ENCODE assay signal across 8 mouse cellular contexts in genomic region chr4:94517631-94518030, GRCm38 (mm10). TPM values are rescaled to one million over a fixed set of nuclear protein-coding genes. Genes with fewer than 3 reads are reported as not detected.
DNase-seq lines count a peak whose midpoint lies in the region; ATAC-seq and TF ChIP-seq lines count a peak whose summit lies in the region.

No protein-coding gene starts in this region.

- DNase-seq in kidney, adult 2 months, result peak; percentile 20
- peak; percentile 87 for DNase-seq in MEL (ENCODE audit: low read depth, low spot score)
- peak; percentile 47 for DNase-seq in c-Kit-positive CD71-positive TER-119-negative erythroid progenitor cells, embryonic 14.5 days (ENCODE audit: low read depth)
- DNase-seq in gastrocnemius, adult 2 months, result peak; percentile 55
- DNase-seq in left cerebral cortex, adult 2 months (ENCODE audit: extremely low spot score in 1 of 2, low spot score in 2 of 2), result peak; percentile 44 to 63
- peak; percentile 30 for DNase-seq in neural tube, embryonic 11.5 days (ENCODE audit: low spot score)

- TF ChIP-seq EP300 in MEL (IDR thresholded peaks at IDR 0.05; ENCODE audit: low read depth in 1 of 2, low read length in 2 of 2), result no peak

- H3K79me2 ChIP-seq in MEL (ENCODE audit: control insufficient read depth, insufficient read depth, low read length, poor library complexity), result no peaks in the 10 kb centered on the region; the same call in 1 of the 2 replicates

- no peak overlapping the region for H3K4me3 ChIP-seq in kidney, adult 2 months (ENCODE audit: insufficient read depth, low read depth, low read length)
- H3K4me3 ChIP-seq in kidney, embryonic 14.5 days (ENCODE audit: low read length), result no peak overlapping the region
- H3K4me3 ChIP-seq in MEL (ENCODE audit: control insufficient read depth in 1 of 2, insufficient read depth in 1 of 2, low read depth in 2 of 2, low read length in 2 of 2), result no peak overlapping the region
- no peak overlapping the region for H3K4me3 ChIP-seq in gastrocnemius, adult 2 months
- H3K4me3 ChIP-seq in left cerebral cortex, adult 2 months, result no peak overlapping the region
- no peak overlapping the region for H3K4me3 ChIP-seq in neural tube, embryonic 11.5 days (ENCODE audit: low read depth, low read length)

- whole genome bisulfite sequencing in kidney, adult 2 months, result 65% methylated on average over 4 of the region's 4 CpGs
- WGBS in kidney, embryonic 14.5 days, result 58% methylated on average over 4 of the region's 4 CpGs
- WGBS in neural tube, embryonic 11.5 days, result 68% methylated on average over 4 of the region's 4 CpGs

- ATAC-seq in kidney, embryonic 14.5 days (ENCODE audit: low FRiP score, low TSS enrichment), result no peak
- no peak for ATAC-seq in neural tube, embryonic 11.5 days (ENCODE audit: insufficient read depth, low FRiP score, low TSS enrichment)
- ATAC-seq in monocyte, adult 5-6 weeks (replicated peaks; ENCODE audit: insufficient number of reproducible peaks, low FRiP score, low TSS enrichment, poor library complexity, severe bottlenecking), result no peak

- peak; percentile 84 for TF ChIP-seq RAD21 in MEL (IDR thresholded peaks at IDR 0.05; ENCODE audit: low read depth, low read length)

- H3K9ac ChIP-seq in kidney, embryonic 14.5 days (ENCODE audit: low read depth, low read length), result no peak overlapping the region
- H3K9ac ChIP-seq in MEL (ENCODE audit: control insufficient read depth, low read depth, low read length, poor library complexity, severe bottlenecking), result no peak overlapping the region
- H3K9ac ChIP-seq in neural tube, embryonic 11.5 days (ENCODE audit: low read length), result no peak overlapping the region

- no peaks in the 10 kb centered on the region for H3K4me1 ChIP-seq in kidney, adult 2 months (ENCODE audit: control insufficient read depth, insufficient read depth, low read length)
- H3K4me1 ChIP-seq in kidney, embryonic 14.5 days (ENCODE audit: control insufficient read depth, insufficient read depth, low read length), result no peaks in the 10 kb centered on the region
- H3K4me1 ChIP-seq in MEL (ENCODE audit: control insufficient read depth in 1 of 2, insufficient read depth in 2 of 2, low read length in 2 of 2), result no peaks in the 10 kb centered on the region
- no peaks in the 10 kb centered on the region for H3K4me1 ChIP-seq in neural tube, embryonic 11.5 days (ENCODE audit: control insufficient read depth, insufficient read depth, low read length)

- no peaks in the 10 kb centered on the region for H3K9me3 ChIP-seq in kidney, embryonic 14.5 days (ENCODE audit: control insufficient read depth, low read length)
- H3K9me3 ChIP-seq in MEL (replicated peaks; ENCODE audit: insufficient read depth, low read length), result no peaks in the 10 kb centered on the region
- no peaks in the 10 kb centered on the region for H3K9me3 ChIP-seq in neural tube, embryonic 11.5 days (ENCODE audit: control insufficient read depth, low read length)

- H3K27me3 ChIP-seq in kidney, adult 2 months (replicated peaks; ENCODE audit: control insufficient read depth, insufficient read depth, low read length), result no peaks in the 10 kb centered on the region
- H3K27me3 ChIP-seq in kidney, embryonic 14.5 days (ENCODE audit: control insufficient read depth, insufficient read depth, low read length), result no peaks in the 10 kb centered on the region
- H3K27me3 ChIP-seq in MEL (ENCODE audit: control insufficient read depth in 1 of 2, insufficient read depth in 2 of 2, low read length in 2 of 2), result no peaks in the 10 kb centered on the region
- H3K27me3 ChIP-seq in neural tube, embryonic 11.5 days (ENCODE audit: control insufficient read depth, insufficient read depth, low read length), result no peaks in the 10 kb centered on the region

- no peaks in the 10 kb centered on the region; the same call in 1 of the 2 replicates for H3K36me3 ChIP-seq in kidney, adult 2 months (ENCODE audit: control insufficient read depth, insufficient read depth, low read length)
- peaks cover 3% of the 10 kb centered on the region; the same call in 1 of the 2 replicates for H3K36me3 ChIP-seq in kidney, embryonic 14.5 days (ENCODE audit: control insufficient read depth, insufficient read depth, low read length)
- H3K36me3 ChIP-seq in MEL (ENCODE audit: control insufficient read depth in 1 of 2, insufficient read depth in 2 of 2, low read length in 2 of 2), result no peaks in the 10 kb centered on the region; a peak in 2 of 4 replicates
- no peaks in the 10 kb centered on the region for H3K36me3 ChIP-seq in neural tube, embryonic 11.5 days (ENCODE audit: control insufficient read depth, insufficient read depth, low read length)

- peak; percentile 45 for TF ChIP-seq CTCF in kidney, adult 2 months (conservative IDR thresholded peaks at IDR 0.05; ENCODE audit: insufficient read depth, insufficient read length, low read depth, low read length)
- peak; percentile 68 to 78 (median 70) for TF ChIP-seq CTCF in MEL (IDR thresholded peaks at IDR 0.05 in 2 of 3, conservative IDR thresholded peaks at IDR 0.05 in 1 of 3; ENCODE audit: control insufficient read depth in 1 of 3, insufficient read depth in 1 of 3, low read depth in 2 of 3, low read length in 3 of 3, poor library complexity in 1 of 3, severe bottlenecking in 1 of 3)
- peak; percentile 84 for TF ChIP-seq CTCF in gastrocnemius, adult 2 months (IDR thresholded peaks at IDR 0.05)
- TF ChIP-seq CTCF in left cerebral cortex, adult 2 months (IDR thresholded peaks at IDR 0.05), result peak; percentile 76

- no peak overlapping the region for H3K27ac ChIP-seq in kidney, adult 2 months (ENCODE audit: insufficient read depth, low read depth, low read length)
- H3K27ac ChIP-seq in kidney, embryonic 14.5 days (ENCODE audit: low read depth, low read length), result no peak overlapping the region
- no peak overlapping the region for H3K27ac ChIP-seq in MEL (ENCODE audit: control insufficient read depth, low read depth, low read length)
- no peak overlapping the region for H3K27ac ChIP-seq in gastrocnemius, adult 2 months
- no peak overlapping the region for H3K27ac ChIP-seq in left cerebral cortex, adult 2 months
- H3K27ac ChIP-seq in neural tube, embryonic 11.5 days (ENCODE audit: low read depth, low read length), result no peak overlapping the region

- intact Hi-C loops in gastrocnemius, adult 2 months (cut with DNase I), result loop anchor here (10.0 kb wide), 1 partner anchor 393 kb away; no protein-coding TSS in a partner anchor
- intact Hi-C loops in left cerebral cortex, adult 2 months (cut with DNase I), result loop anchor here (5.0 kb wide), 1 partner anchor 510 kb away; no protein-coding TSS in a partner anchor

- no peak for TF ChIP-seq POLR2A in kidney, adult 2 months (IDR thresholded peaks at IDR 0.05; ENCODE audit: low read depth, low read length)
- no peak for TF ChIP-seq POLR2A in MEL (IDR thresholded peaks at IDR 0.05; ENCODE audit: control insufficient read depth in 1 of 2, insufficient read depth in 1 of 2, low read depth in 1 of 2, low read length in 2 of 2, poor library complexity in 1 of 2)

- H3K4me2 ChIP-seq in kidney, embryonic 14.5 days (replicated peaks; ENCODE audit: low read depth, low read length), result no peak overlapping the region
- no peak overlapping the region for H3K4me2 ChIP-seq in neural tube, embryonic 11.5 days (ENCODE audit: low read depth)

TF ChIP-seq in MEL, 35 proteins besides CTCF, POLR2A, EP300 and RAD21:
- TF ChIP-seq KAT2A (conservative IDR thresholded peaks at IDR 0.05; ENCODE audit: low read depth, low read length), result no peak
- TF ChIP-seq ELF1 (IDR thresholded peaks at IDR 0.05; ENCODE audit: low read depth, low read length), result 0 out of 2 replicates have a peak, but pooled peaks have one; percentile 33
- TF ChIP-seq ZNF384 (IDR thresholded peaks at IDR 0.05; ENCODE audit: low read depth, low read length), result 0 out of 2 replicates have a peak, but pooled peaks have one; percentile 25
- no peak for TF ChIP-seq POLR2AphosphoS2 (IDR thresholded peaks at IDR 0.05; ENCODE audit: low read length)
- TF ChIP-seq ZC3H11A (IDR thresholded peaks at IDR 0.05; ENCODE audit: low read depth, low read length), result peak; percentile 69
- TF ChIP-seq E2F4 (IDR thresholded peaks at IDR 0.05; ENCODE audit: borderline replicate concordance, low read depth, low read length), result no peak
- TF ChIP-seq GABPA (IDR thresholded peaks at IDR 0.05; ENCODE audit: low read depth, low read length), result no peak
- peak; percentile 67 for TF ChIP-seq SMC3 (IDR thresholded peaks at IDR 0.05; ENCODE audit: low read depth, low read length)
- no peak for TF ChIP-seq JUND (IDR thresholded peaks at IDR 0.05; ENCODE audit: low read depth, low read length)
- no peak for TF ChIP-seq POLR2AphosphoS5 (IDR thresholded peaks at IDR 0.05; ENCODE audit: borderline replicate concordance, low read depth, low read length)
- no peak for TF ChIP-seq ETS1 (IDR thresholded peaks at IDR 0.05; ENCODE audit: low read depth, low read length)
- no peak for TF ChIP-seq MYC (IDR thresholded peaks at IDR 0.05; ENCODE audit: low read depth, low read length)
- TF ChIP-seq MYB (IDR thresholded peaks at IDR 0.05; ENCODE audit: low read depth, low read length), result no peak

RNA-seq across cellular contexts. Expression of gene Gm10306, which starts 38.7 kb away (rescaled TPM):
- not detected in 2 replicates for polyA plus RNA-seq in kidney, adult 2 months (2012; rRNA removed)
- not detected in 2 replicates for polyA plus RNA-seq in kidney, embryonic 14.5 days (2014; fragmentation: Nextera tagmentation; extraction: Ambion mirVana)
- total RNA-seq in MEL (2012; rRNA removed), result 0.85 and 1.0 TPM in 2 replicates
- not detected for polyA plus RNA-seq in MEL (2012; ENCODE audit: insufficient read depth in 1 of 2, insufficient read length in 2 of 2, low read depth in 1 of 2, low replicate concordance in 2 of 2, missing spikeins in 1 of 2)
- not detected for total RNA-seq in gastrocnemius, adult 2 months (2021)
- total RNA-seq in left cerebral cortex, adult 2 months (2021), result not detected
- polyA plus RNA-seq in neural tube, embryonic 11.5 days (2014; fragmentation: Nextera tagmentation; extraction: Ambion mirVana), result not detected in 2 replicates
- not detected in 3 replicates for total RNA-seq in monocyte, adult 5-6 weeks (2017)

RNA-seq across cellular contexts. Expression of gene Caap1, which starts 39.0 kb away (rescaled TPM):
- polyA plus RNA-seq in kidney, adult 2 months (2012; rRNA removed), result 2.4 and 2.9 TPM in 2 replicates
- 25.1 and 25.8 TPM in 2 replicates for polyA plus RNA-seq in kidney, embryonic 14.5 days (2014; fragmentation: Nextera tagmentation; extraction: Ambion mirVana)
- 12.8 and 13.0 TPM in 2 replicates for total RNA-seq in MEL (2012; rRNA removed)
- 10 to 100 TPM in 1 of 2 experiments, not detected in 1; 13.9 TPM for polyA plus RNA-seq in MEL (2012; ENCODE audit: insufficient read depth in 1 of 2, insufficient read length in 2 of 2, low read depth in 1 of 2, low replicate concordance in 2 of 2, missing spikeins in 1 of 2)
- total RNA-seq in gastrocnemius, adult 2 months (2021), result 1 to 10 TPM; 2.8 to 3.0 TPM
- total RNA-seq in left cerebral cortex, adult 2 months (2021), result 10 to 100 TPM in 1 of 2 experiments, 1 to 10 TPM in 1; 9.8 to 11.5 TPM
- 25.8 and 29.5 TPM in 2 replicates for polyA plus RNA-seq in neural tube, embryonic 11.5 days (2014; fragmentation: Nextera tagmentation; extraction: Ambion mirVana)
- total RNA-seq in monocyte, adult 5-6 weeks (2017), result 23.0 to 26.1 TPM (median 25.0 TPM) in 3 replicates

Comparison
In these comparisons a context has a peak if more than half of its experiments do, and no peak if none do; other contexts are left out.
1. DNase-seq: peak in every context shown above with its lines; median percentile 87 in MEL; 55 in gastrocnemius, adult 2 months; 54 in left cerebral cortex, adult 2 months; 47 in c-Kit-positive CD71-positive TER-119-negative erythroid progenitor cells, embryonic 14.5 days; 30 in neural tube, embryonic 11.5 days; 20 in kidney, adult 2 months.